Mouse (Mus musculus) stomach, embryonic 16.5 days (tissue): ENCODE data around the gene Tmem175. TPM values are rescaled to one million over a fixed set of nuclear protein-coding genes. Genes with fewer than 3 reads are reported as not detected.

Experiments used
- ATAC-seq: fragments of 200-750 bp; cut with Nextera tagmentation; 2 replicates; pipeline ENCODE4 v1.8.0; 2017; ENCODE audit warnings: moderate number of reproducible peaks, moderate TSS enrichment; ENCODE audit not compliant: insufficient read depth, low FRiP score
- H3K27ac ChIP-seq: fragments of 300-500 bp; sonication (generic); 2 replicates; pipeline ENCODE4 v1.5.1; 2014; ENCODE audit warnings: low read length
- H3K27me3 ChIP-seq: fragments of 300-500 bp; sonication (generic); 2 replicates; pipeline ENCODE4 v1.6.1; 2014; ENCODE audit warnings: low read length, control low read depth, mixed read lengths; ENCODE audit not compliant: control insufficient read depth, insufficient read depth
- H3K36me3 ChIP-seq: fragments of 300-500 bp; sonication (generic); 2 replicates; pipeline ENCODE4 v1.6.1; 2014; ENCODE audit warnings: low read length; ENCODE audit not compliant: control insufficient read depth, insufficient read depth
- H3K4me1 ChIP-seq: fragments of 300-500 bp; sonication (generic); 2 replicates; pipeline ENCODE4 v1.6.1; 2014; ENCODE audit warnings: low read length, control low read depth, mixed read lengths; ENCODE audit not compliant: control insufficient read depth, insufficient read depth
- H3K4me2 ChIP-seq: fragments of 300-500 bp; sonication (generic); 2 replicates; pipeline ENCODE4 v1.6.1; 2014; ENCODE audit warnings: low read depth, low read length, mixed read lengths
- H3K4me3 ChIP-seq: fragments of 300-500 bp; sonication (generic); replicated peaks from 2 replicates; pipeline ENCODE4 v1.5.1; 2014; ENCODE audit warnings: mild to moderate bottlenecking, low read length
- H3K9ac ChIP-seq: fragments of 300-500 bp; sonication (generic); 2 replicates; pipeline ENCODE4 v1.6.1; 2014; ENCODE audit warnings: low read length
- H3K9me3 ChIP-seq: fragments of 300-500 bp; sonication (generic); replicated peaks from 2 replicates; pipeline ENCODE4 v1.6.1; 2016; ENCODE audit warnings: low read length, control low read depth; ENCODE audit not compliant: control insufficient read depth
- WGBS: fragments of 180-500 bp; shearing (Covaris S2); extraction: QIAGEN DNeasy Blood & Tissue Kit; methylation state at CpG from one replicate; pipeline ENCODE4 v1.1.7; 2014; 5-methylcytosine and 5-hydroxymethylcytosine counted together
- polyA plus RNA-seq: library from polyadenylated mRNA; unstranded; fragments of >200 nt; fragmentation: Nextera tagmentation; extraction: Ambion mirVana; gene quantifications from 2 replicates; pipeline ENCODE4 v1.2.1, GENCODE M21; 2015

Gene Tmem175
- polyA plus RNA-seq, 1 experiment from 2014 or later, result 27.1 TPM

DNA sequence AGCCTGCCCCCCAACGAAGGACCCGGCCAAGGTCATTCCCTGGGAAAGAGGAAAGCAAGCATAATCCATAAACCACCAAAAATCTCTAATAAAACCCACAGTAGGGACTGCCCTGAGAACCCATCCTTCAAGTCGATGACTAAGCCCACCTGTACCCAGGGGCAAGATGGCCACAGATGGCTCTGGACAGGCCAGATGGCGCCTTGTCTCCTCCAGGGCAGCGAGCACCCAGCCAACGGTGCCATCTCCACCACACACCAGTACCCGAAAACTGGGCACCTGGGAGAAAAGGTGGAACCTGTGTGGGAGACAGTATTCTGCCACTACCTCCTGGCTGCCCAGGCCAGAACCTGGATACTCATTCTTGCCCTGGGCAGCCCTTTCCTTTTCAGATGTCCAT is 20.8 kb downstream of the Tmem175 start:
- H3K4me3 ChIP-seq, result no peak overlapping the region
- no peak overlapping the region for H3K27ac ChIP-seq
- H3K9me3 ChIP-seq, result no peaks in the 10 kb centered on the region
- WGBS, result 87% methylated on average over 7 of the region's 7 CpGs
- no peak for ATAC-seq
- H3K4me2 ChIP-seq, result no peak overlapping the region
- H3K4me1 ChIP-seq, result no peaks in the 10 kb centered on the region
- H3K27me3 ChIP-seq, result no peaks in the 10 kb centered on the region
- peaks cover 3% of the 10 kb centered on the region for H3K36me3 ChIP-seq
- H3K9ac ChIP-seq, result no peak overlapping the region

DNA sequence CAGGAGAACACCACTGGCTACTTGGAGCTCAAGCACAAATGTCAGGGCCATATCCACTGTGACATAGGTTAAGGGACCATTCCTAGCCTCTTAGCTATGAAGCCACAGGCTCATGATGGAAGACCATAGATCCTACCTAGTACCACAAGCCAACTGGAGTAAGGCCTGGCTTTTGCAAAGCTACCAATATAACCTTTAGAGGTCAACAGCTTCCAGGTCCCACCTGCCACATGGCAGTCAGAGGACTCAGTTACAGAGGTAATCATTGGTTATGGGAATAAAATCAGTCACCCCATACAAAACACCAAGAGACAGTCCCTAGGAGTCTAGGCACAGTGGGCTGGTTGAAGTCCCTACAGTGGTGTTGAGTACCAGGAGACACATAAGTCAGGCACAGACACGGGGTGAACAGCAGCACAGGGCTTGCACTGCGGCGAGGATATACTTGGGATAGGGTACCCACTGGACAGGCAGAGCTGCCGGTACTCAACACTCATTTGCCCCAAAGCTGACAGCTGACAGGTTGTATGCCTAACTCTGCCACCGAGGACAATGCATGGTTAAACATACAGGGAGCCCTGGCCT is 21.7 kb downstream of the Tmem175 start:
- Histone ChIP-seq H3K27me3 (no peaks in the 10 kb centered on the region), H3K4me2 (no peak overlapping the region), H3K9me3 (no peaks in the 10 kb centered on the region), H3K36me3 (peaks cover 3% of the 10 kb centered on the region), H3K9ac (no peak overlapping the region), H3K4me3 (no peak overlapping the region), H3K4me1 (no peaks in the 10 kb centered on the region), H3K27ac (no peak overlapping the region)
- 80% methylated on average over 5 of the region's 5 CpGs for WGBS
- no peak for ATAC-seq

DNA sequence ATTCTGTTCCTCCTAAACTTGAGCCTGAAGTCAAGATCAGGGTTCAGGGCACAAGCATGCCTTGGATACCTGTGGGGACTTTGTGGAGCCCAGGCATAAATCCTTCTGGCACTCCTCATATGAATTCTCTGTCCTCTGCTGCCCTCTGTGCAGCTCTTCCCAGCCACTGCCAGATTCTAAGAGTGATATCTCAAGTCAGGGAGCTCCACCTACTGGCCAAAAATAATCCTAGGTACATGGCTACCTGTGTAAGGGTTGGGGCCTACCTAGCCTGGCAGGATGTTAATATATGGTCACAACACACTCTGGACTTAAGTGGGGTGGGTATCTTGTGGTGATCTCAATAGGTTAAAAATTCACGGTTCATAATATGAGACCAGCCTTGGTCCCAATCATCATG is 22.3 kb downstream of the Tmem175 start:
- H3K4me3 ChIP-seq, result no peak overlapping the region
- no peak overlapping the region for H3K9ac ChIP-seq
- H3K27me3 ChIP-seq, result no peaks in the 10 kb centered on the region
- no peak overlapping the region for H3K4me2 ChIP-seq
- no peak for ATAC-seq
- H3K4me1 ChIP-seq, result no peaks in the 10 kb centered on the region
- no peak overlapping the region for H3K27ac ChIP-seq
- H3K36me3 ChIP-seq, result peaks cover 3% of the 10 kb centered on the region
- no peaks in the 10 kb centered on the region for H3K9me3 ChIP-seq
- 50% methylated on average over 1 of the region's 1 CpGs for WGBS

DNA sequence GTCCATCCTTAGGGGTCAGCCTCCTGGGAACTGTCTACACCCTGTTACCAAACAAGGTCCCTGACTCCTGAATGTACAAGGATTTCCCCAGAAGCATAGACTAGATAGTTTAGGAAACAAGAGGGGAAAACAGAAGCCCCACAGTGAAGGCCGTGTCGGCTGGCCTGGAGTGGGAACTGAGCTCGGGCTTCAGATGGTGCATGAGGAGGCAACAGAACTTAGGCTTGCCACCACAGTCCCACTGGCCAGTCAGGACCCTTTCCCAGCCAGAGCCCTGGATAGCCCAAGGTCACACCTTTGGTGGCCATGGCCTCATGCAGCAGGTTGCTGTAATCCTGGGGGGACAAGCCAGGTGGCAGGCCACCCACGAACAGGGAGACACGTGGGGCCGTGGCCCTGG is 23.8 kb downstream of the Tmem175 start:
- WGBS, result 85% methylated on average over 6 of the region's 6 CpGs
- Histone ChIP-seq H3K27ac (no peak overlapping the region), H3K4me3 (no peak overlapping the region), H3K9ac (no peak overlapping the region), H3K36me3 (peaks cover 3% of the 10 kb centered on the region), H3K4me2 (no peak overlapping the region), H3K9me3 (no peaks in the 10 kb centered on the region), H3K27me3 (no peaks in the 10 kb centered on the region), H3K4me1 (no peaks in the 10 kb centered on the region)
- no peak for ATAC-seq

DNA sequence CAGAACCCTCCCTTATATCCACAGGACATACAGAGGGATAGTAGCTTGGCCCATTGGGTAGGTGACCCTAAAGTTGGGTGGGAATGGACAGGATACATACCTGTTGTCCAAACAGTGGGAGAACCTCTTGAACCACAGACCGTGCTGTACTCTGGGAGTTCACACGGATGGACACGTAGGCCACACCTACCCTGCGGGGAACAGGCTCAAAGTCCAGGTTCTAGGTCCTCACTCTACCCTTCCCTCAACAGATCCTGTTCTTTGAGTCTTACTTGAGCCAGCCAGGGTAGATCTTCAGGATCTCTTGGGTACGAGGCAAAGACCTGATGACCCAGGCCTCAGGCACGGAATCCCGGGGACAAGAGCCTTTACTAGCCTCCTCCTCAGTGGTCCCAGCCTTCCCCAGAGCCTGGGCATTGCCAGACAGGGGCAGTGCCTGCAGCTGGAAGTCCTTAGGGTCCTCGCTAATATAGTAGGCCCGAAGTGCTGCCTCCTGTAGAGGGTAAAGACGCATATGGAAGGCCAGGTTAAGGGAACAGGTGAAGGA is 24.9 kb downstream of the Tmem175 start:
- 92% methylated on average over 10 of the region's 10 CpGs for WGBS
- Histone ChIP-seq H3K4me3 (no peak overlapping the region), H3K27me3 (no peaks in the 10 kb centered on the region), H3K9me3 (no peaks in the 10 kb centered on the region), H3K4me1 (peaks cover 7% of the 10 kb centered on the region), H3K36me3 (peaks cover 3% of the 10 kb centered on the region), H3K9ac (no peak overlapping the region), H3K27ac (no peak overlapping the region), H3K4me2 (no peak overlapping the region)
- ATAC-seq, result no peak

DNA sequence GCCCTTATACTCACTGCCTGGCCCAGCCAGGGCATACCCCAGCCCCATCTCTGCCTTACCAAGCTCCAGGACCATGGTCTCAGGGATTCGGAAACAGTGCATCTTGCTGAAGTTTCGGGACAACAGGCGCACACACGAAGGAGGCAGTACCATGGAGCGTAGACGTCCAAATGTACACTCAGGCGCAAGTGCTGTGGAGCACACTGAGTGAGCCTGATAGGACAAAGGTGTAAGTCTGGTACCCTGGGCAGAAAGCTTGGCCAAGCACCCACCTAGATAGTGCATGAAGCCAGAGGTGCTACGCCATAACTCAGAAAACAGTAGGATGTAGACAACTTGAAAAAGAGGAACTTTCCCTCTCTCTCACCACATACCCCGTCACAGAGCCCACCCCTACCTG is 25.8 kb downstream of the Tmem175 start:
- no peak for ATAC-seq
- no peak overlapping the region for H3K9ac ChIP-seq
- H3K4me2 ChIP-seq, result no peak overlapping the region
- peaks cover 11% of the 10 kb centered on the region for H3K4me1 ChIP-seq
- WGBS, result 92% methylated on average over 9 of the region's 9 CpGs
- H3K27ac ChIP-seq, result no peak overlapping the region
- no peak overlapping the region for H3K4me3 ChIP-seq
- no peaks in the 10 kb centered on the region for H3K27me3 ChIP-seq
- H3K36me3 ChIP-seq, result peaks cover 3% of the 10 kb centered on the region
- H3K9me3 ChIP-seq, result no peaks in the 10 kb centered on the region

DNA sequence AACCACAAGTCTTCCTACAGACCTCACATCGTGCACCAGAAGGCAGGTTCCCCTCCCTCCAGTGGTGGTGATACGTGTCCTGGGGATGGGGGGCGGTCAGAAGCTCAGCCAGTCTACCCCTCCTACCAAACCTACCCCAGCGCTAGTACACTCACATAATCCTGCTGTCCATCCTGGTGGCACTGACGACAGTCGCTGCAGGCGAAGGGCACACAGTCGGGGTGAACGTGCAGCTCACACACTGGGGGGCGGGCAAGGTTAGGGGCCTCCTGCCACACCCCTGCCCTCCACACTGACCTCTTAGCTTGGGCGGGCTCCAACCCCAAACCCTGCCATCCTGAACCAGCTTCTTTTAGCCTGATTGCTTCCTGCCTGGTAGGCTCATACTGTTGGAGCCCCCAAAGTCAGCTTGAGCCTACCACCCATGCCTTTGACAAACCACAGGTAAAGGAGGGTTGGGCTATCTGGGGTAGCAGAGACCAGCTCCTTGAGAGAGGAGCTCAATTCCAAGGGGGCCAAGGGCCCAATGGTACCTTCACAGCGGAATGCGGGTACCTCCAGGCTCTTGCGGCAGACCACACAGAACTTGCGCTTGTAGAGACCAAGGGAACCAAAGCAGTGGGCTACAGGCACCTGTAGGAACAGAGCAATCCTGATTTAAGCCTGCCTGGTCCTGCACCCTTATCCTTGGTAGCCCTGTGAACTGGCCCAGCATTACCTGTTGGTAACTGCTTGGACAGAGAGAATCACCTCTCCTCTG is 26.5 kb downstream of the Tmem175 start:
- Histone ChIP-seq H3K36me3 (peaks cover 3% of the 10 kb centered on the region; the same call in 1 of the 2 replicates), H3K27ac (no peak overlapping the region), H3K4me2 (no peak overlapping the region), H3K9me3 (no peaks in the 10 kb centered on the region), H3K27me3 (no peaks in the 10 kb centered on the region), H3K9ac (no peak overlapping the region), H3K4me3 (no peak overlapping the region), H3K4me1 (peaks cover 11% of the 10 kb centered on the region)
- 90% methylated on average over 15 of the region's 15 CpGs for WGBS
- ATAC-seq, result no peak

DNA sequence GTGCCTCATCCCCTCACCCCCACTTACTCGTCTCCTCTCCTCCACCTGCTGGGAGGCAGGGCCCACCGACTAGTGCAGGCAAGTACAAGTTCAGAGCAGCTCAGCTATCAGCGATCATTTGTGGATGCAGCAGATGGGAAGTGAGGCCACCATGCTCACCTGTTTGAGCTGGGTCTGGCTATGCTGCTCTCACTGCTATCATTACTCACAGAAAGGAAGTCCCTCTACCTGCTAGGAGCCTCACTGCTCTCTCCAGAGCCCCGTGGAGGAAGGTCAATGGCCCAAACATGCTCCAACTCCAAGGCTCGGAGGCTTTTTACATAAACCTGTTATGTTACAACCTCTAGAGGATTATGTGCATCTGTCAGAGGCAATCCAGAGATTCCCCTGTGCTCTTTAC is 27.8 kb downstream of the Tmem175 start:
- no peak for ATAC-seq
- 74% methylated on average over 5 of the region's 5 CpGs for WGBS
- Histone ChIP-seq H3K9me3 (no peaks in the 10 kb centered on the region), H3K27me3 (no peaks in the 10 kb centered on the region), H3K4me3 (no peak overlapping the region), H3K9ac (no peak overlapping the region), H3K36me3 (peaks cover 3% of the 10 kb centered on the region; the same call in 1 of the 2 replicates), H3K4me2 (no peak overlapping the region), H3K4me1 (peaks cover 11% of the 10 kb centered on the region), H3K27ac (no peak overlapping the region)

DNA sequence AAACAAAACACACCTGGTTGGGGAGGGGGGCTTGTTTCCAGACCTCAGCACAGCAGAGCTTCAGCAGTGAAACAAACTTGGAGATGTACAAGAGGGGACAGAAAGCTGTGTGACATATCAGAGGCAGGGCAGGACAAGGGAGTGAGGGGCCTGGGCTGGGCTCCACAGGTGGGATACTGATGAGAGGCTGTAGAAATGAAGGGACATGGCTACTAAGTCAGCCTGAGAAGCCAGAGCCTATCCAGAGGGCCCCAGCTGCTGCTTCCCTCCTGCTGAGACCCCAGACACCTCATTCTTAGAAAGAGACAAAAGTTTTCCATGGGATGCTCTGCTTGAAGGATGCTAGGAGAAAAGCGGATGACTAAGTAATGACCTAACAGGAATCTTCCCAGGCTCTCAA is 29.0 kb downstream of the Tmem175 start:
- Histone ChIP-seq H3K9ac (no peak overlapping the region), H3K4me1 (peaks cover 11% of the 10 kb centered on the region), H3K36me3 (peaks cover 3% of the 10 kb centered on the region; the same call in 1 of the 2 replicates), H3K4me2 (no peak overlapping the region), H3K9me3 (no peaks in the 10 kb centered on the region), H3K27me3 (no peaks in the 10 kb centered on the region), H3K27ac (no peak overlapping the region), H3K4me3 (no peak overlapping the region)
- WGBS, result 86% methylated on average over 1 of the region's 1 CpGs
- no peak for ATAC-seq
